Mouse (Mus musculus): Measurements from ENCODE around the gene Slc25a33. TPM values are rescaled to one million over a fixed set of nuclear protein-coding genes. Genes with fewer than 3 reads are reported as not detected.

Gene Slc25a33
- total RNA-seq, 2 experiments from 2014 or later = 11.3 to 11.7 TPM

DNA sequence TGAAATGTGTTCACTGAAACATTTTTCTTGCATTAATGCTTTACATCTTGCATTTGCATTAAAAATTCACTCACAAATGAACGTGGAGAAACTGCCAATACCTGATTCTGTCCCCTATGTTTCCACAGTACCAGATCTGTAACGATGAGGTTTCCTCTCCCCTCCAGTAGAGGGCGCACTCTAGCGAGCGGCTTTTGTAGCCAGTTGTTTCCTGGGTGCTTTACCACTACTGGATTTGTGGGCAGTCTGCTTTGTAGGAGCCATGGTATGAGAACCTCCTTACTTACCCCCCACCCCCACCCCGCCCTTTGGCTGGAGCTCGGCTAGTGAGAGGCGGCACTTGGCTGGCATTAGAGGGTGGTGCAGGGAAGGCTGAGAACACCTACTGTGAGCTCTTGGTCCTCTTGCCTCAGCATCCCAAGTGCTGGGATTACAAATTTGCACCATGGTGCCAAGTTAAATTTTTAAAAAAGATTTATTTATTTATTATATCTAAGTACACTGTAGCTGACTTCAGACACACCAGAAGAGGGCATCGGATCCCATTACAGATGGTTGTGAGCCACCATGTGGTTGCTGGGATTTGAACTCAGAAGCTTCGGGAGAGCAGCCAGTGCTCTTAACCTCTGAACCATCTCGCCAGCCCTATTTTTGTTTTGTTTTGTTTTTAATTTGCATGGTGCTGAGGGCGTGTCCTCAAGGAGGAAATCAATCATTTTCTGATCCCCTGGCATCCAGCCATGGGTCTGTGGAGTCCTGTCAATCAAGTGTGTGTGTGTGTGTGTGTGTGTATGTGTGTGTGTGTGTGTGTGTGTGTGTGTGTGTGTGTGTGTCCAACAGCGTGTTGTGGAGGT lies 19.3 kb upstream of the Slc25a33 start:
- H3K27ac ChIP-seq = peak overlapping the region; percentile 92
- peak; percentile 69 for TF ChIP-seq CTCF (IDR thresholded peaks at IDR 0.05)
- peak; percentile 61 for DNase-seq
- intact Hi-C loops (cut with DNase I) = no loop called here
- no peak overlapping the region for H3K4me3 ChIP-seq

DNA sequence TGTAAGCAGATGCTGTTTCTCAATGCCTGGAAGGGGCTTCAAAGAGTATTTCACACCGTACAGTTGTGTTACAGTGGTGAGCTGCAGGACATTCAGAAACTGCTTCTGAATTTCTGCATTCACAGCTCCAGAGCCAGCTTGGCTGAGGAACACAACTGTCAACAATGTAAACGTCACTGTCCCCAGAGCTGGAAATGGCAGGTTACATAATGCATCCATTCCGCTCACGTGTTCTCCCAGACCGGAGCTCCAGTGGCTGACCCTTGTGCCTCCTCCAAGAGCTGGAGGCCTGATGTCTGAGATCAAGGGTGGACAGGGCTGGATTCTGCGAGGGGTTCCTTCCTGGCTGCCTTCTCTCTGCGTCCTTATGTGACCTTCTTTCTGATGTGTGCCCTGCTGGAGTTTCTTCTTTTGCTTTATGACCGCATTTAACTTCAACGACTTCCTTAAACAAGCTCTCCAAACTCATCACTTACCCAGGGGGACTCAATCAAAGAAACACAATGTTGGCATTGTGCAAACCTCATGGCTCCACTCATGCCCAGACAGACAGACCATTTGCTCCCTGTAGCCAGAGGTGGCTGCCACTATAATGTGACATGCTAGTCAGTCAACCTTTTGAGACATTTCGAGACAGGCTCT lies 18.2 kb upstream of the Slc25a33 start:
- intact Hi-C loops (cut with DNase I) = no loop called here

DNA sequence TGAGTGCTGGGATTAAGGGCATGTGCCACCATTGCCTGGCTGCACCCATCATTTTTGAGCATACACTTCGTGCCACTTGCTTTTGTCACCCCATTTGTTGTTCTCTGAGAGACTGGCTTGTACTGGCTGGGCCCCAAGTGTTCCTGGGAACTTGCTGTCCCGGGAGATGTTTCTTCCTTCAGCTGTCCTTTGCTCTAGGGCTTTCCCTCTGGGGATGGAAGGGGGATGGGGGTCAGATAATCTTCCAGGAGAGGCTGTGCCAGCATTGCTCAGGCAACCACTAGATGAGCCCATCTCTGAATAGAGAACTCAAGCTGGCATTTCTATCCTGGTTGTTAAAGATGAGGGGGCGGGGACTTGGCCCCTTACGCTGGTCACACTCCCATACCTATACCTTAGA lies 17.4 kb upstream of the Slc25a33 start:
- peak; percentile 71 for DNase-seq
- intact Hi-C loops (cut with DNase I) = loop anchor here (2.0 kb wide), 1 partner anchor 17 kb away; the partner anchor contains the start of gene Slc25a33
- no peak overlapping the region for H3K4me3 ChIP-seq
- H3K27ac ChIP-seq = peak overlapping the region; percentile 92
- no peak for TF ChIP-seq CTCF (IDR thresholded peaks at IDR 0.05)

More for the DNA sequence above, 18.2 kb upstream of the Slc25a33 start:
- TF ChIP-seq CTCF (IDR thresholded peaks at IDR 0.05) = no peak
- DNase-seq = peak; percentile 79
- Histone ChIP-seq H3K27ac (peak overlapping the region; percentile 92), H3K4me3 (peak overlapping the region; percentile 20; the same call in 1 of the 2 replicates)

DNA sequence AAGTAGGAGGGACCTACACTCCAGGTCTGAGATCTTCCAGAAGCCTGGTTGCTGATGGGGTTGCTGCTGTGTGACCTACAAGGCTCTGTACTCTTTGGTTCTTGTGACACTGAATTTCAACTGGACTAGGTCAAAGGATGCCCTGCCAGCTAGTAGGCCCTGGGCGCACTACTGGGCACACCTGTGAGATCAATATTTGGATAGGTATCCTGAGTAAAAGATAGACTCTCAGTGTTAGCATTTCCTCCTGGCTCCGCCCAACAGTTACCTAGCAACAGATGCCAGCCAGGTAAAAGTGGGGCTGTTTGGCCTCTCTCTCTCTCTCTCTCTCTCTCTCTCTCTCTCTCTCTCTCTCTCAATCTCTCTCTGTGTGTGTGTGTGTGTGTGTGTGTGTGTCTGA lies 16.9 kb upstream of the Slc25a33 start:
- DNase-seq = no peak
- H3K27ac ChIP-seq = peak overlapping the region; percentile 92
- intact Hi-C loops (cut with DNase I) = loop anchor here (2.0 kb wide), 1 partner anchor 16 kb away; the partner anchor contains the start of gene Slc25a33
- no peak for TF ChIP-seq CTCF (IDR thresholded peaks at IDR 0.05)
- no peak overlapping the region for H3K4me3 ChIP-seq

DNA sequence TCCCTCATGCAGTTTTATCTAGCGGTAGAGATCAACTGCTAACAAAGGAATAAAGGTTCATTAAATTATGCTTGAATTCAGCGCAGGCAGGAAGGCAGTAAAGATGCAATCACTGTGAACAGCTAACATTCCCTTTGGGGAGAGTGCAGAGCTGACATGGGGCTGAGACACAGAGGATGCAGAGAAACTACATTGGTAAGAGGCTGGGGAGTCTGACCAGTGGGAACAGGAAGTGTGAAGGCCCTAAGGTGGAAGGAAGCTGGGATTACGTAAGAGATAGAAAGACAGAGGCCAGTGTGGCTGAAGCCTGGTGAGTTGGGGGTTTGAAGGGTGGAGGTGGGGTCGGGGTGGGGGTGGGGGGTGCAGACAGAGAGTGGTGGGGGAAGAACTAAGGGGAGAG lies 16.5 kb upstream of the Slc25a33 start:
- DNase-seq = no peak
- TF ChIP-seq CTCF (IDR thresholded peaks at IDR 0.05) = no peak
- Histone ChIP-seq H3K4me3 (no peak overlapping the region), H3K27ac (peak overlapping the region; percentile 92)
- intact Hi-C loops (cut with DNase I) = loop anchor here (2.0 kb wide), 1 partner anchor 16 kb away; the partner anchor contains the start of gene Slc25a33

DNA sequence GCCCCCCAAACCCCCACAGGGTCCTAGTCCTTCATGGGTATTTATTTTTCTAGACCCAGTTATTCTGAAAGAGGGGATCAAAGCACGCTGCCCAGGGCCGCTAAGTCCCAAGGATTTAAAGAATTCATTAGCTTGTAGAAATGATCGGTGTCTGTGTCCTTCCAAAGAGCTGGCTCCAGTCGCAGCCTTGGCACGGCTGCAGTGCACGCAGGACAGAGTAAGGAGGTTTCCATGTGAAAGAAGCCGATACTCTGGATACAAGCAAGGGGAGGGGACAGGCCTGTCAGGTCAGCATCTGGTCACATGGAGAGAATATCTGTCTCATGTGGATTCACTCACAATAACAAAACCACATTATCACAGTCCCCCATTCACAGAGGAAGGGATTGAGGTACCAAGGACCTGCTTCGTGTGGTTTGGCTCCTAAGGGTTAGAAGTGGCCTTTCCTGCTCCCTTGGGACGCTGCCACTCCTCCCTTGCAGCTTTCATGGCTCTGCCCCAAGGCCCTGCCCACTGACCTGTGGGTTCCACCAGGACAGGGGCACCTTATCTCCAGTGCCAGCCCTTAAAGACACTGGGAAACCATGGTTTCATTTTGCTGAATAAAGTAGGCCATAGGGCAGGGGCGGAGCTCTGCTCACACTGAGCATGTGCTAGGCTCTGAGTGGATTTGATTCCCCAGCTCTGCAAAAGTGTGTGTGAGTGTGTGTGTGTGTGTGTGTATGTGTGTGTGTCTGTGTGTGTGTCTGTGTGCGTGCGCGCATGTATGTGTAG lies 15.5 kb upstream of the Slc25a33 start:
- TF ChIP-seq CTCF (IDR thresholded peaks at IDR 0.05) = no peak
- peak; percentile 82 for DNase-seq
- Histone ChIP-seq H3K4me3 (no peak overlapping the region), H3K27ac (peak overlapping the region; percentile 92)
- intact Hi-C loops (cut with DNase I) = loop anchor here (2.0 kb wide), 1 partner anchor 15 kb away; the partner anchor contains the start of gene Slc25a33

DNA sequence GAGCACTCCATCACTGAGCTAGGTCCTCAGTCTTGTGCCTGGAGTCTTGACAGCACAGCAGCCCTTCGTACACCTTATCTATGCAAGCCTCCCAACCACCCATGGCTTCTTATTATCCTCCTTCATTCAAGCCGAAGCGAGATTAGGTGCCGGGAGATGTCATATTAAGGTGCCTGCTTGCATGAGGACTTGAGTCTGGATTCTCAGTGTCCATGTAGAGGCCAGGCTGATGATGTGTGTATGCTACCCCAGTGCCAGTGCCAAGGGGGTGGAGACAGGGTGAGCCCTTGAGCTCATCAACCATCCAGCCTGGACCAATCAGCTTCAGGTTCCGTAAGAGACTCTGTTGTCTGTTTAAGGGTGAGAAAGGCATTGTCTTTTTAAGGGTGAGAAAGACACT lies 10.8 kb upstream of the Slc25a33 start:
- no peak overlapping the region for H3K27ac ChIP-seq
- no peak overlapping the region for H3K4me3 ChIP-seq
- DNase-seq = no peak
- intact Hi-C loops (cut with DNase I) = no loop called here
- no peak for TF ChIP-seq CTCF (IDR thresholded peaks at IDR 0.05)

DNA sequence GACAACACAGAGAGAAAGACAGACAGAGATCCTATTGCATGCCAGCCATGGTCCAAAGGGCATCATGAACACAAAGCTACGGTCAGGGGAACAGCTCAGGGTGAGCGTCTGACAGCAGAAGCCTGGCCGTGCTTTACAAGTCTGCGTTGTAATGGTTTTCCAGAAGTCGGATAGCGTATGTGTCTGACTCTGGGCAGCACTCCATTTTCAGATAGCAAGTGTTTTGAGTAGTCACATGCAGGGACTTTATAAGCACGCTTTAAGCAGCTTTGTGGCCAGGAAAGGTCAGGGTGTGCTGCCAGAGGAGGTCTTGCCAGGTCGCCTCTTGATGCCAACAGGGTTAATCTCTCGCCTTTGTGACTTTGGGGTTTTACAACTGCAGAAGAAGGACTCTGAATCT lies 10.3 kb upstream of the Slc25a33 start:
- TF ChIP-seq CTCF (IDR thresholded peaks at IDR 0.05) = no peak
- no peak for DNase-seq
- Histone ChIP-seq H3K27ac (no peak overlapping the region), H3K4me3 (no peak overlapping the region)
- intact Hi-C loops (cut with DNase I) = no loop called here

DNA sequence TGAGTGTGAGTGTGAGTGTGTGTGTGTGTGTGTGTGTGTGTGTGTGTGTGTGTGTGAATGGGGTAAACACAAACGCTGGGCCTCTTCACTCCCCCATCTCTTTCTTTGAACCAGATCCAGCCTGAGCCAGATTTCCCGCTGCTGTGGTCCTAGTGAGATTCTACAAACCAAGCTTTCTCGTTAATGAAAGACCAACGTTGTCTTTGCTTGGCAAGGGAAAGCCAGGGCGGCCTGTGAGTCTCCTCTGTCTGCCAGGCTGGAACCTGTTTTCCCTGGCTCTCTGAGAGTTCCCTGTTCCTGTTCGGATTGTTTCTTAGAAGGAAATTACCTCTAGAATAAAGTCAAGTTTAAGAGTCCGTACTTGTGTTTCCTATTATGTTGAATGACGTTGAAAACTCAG lies 8.9 kb upstream of the Slc25a33 start:
- H3K27ac ChIP-seq = no peak overlapping the region
- H3K4me3 ChIP-seq = no peak overlapping the region
- intact Hi-C loops (cut with DNase I) = no loop called here
- no peak for TF ChIP-seq CTCF (IDR thresholded peaks at IDR 0.05)
- DNase-seq = no peak

DNA sequence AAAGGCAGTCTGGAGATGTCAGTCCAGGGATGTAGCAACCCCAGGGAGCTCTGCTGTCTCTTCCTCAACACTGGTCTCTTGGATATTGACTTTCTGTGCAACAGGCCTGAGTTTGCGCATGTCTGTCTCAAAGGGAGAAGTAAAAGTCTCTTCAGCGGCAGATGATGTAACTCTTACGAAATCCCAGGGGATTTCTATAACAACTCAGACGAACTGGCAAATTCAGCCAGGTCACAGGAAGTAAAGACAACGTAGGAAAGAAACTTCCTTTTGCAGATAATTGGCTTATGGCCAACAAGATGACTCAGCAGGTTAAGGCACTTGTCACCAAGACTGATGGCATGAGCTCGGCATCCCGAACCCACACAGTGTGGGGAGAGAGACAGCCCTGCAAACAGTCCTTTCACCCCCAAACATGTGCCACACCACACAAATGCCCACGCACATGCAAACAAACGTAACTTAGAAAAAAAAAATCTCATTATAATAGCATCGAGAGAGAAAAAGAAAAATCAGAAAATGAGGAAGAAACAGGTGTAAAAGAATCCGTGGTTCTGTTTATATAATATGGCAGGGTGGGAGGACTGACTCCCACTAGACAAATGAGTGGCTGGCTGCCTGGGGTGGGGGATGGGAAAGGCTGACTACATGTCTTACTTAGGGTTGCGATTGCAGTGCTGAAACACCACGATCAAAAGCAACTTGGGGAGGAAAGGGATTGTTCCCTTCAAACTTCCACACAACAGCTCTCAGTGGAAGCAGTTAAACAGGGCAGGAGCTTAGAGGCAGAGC lies 6.7 kb upstream of the Slc25a33 start:
- Histone ChIP-seq H3K4me3 (no peak overlapping the region), H3K27ac (peak overlapping the region; percentile 31; the same call in 1 of the 2 replicates)
- no peak for DNase-seq
- TF ChIP-seq CTCF (IDR thresholded peaks at IDR 0.05) = no peak
- intact Hi-C loops (cut with DNase I) = no loop called here

DNA sequence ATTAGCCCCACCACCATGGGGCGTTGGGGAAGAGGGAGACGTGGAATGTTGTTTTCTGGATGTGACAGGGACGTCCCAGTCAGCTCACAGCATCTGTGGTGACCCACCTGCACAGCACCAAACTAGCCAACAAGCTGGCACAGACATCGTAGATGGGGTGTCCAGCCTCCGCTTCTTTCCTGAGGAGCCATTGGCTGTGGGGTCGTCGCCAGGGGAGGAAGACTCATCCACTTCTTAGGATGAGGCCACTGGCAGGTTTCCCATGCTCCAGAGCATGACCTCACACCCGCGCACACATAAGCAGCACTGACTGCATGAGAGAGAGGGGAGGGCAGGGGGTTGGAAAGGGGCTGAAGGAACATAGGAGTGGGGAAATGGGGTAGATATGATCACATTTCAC lies 5.9 kb upstream of the Slc25a33 start:
- Histone ChIP-seq H3K4me3 (no peak overlapping the region), H3K27ac (peak overlapping the region; percentile 13; the same call in 1 of the 2 replicates)
- DNase-seq = no peak
- no peak for TF ChIP-seq CTCF (IDR thresholded peaks at IDR 0.05)
- intact Hi-C loops (cut with DNase I) = no loop called here

DNA sequence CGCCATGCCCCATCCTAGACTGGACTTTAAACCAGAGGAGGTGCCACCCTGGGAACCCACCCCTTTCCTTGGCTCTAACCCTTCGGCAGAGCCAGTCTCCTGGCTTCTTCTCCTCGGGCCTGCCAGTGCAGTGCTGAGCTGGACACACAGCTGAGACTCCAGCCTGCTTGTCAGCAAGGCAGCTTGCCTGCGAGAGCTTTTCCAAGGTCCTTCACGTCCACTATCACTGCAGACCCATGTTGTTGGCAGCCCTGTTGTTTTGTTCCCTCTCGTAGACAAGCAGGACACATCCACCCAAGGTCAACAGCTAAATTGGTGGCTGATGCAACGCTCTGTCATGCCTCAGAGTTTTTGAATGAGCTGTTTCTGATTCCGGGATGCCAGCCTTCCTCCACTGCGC lies 3.0 kb upstream of the Slc25a33 start:
- H3K27ac ChIP-seq = peak overlapping the region; percentile 99
- intact Hi-C loops (cut with DNase I) = no loop called here
- peak; percentile 71 for DNase-seq
- TF ChIP-seq CTCF (IDR thresholded peaks at IDR 0.05) = no peak
- peak overlapping the region; percentile 10; the same call in 1 of the 2 replicates for H3K4me3 ChIP-seq

All from gastrocnemius, adult 2 months (tissue).